ENCODE assay signal across 22 mouse cellular contexts in genomic region chr17:74752906-74753627, GRCm38 (mm10). TPM values are rescaled to one million over a fixed set of nuclear protein-coding genes. Genes with fewer than 3 reads are reported as not detected.
DNase-seq lines count a peak whose midpoint lies in the region; ATAC-seq lines count a peak whose summit lies in the region.
"Had no signal": no experiment of that assay in that cellular context is flagged by ENCODE, and none has a peak within 500 bp of the region (broad histone marks: within the 10 kb centered on the region; RNA-seq: fewer than 3 reads in every experiment).

No protein-coding gene starts in this region.

- H3K27me3 ChIP-seq in lung, embryonic 15.5 days, result no peaks in the 10 kb centered on the region
- H3K27me3 ChIP-seq: embryonic facial prominence, embryonic 13.5 days; forebrain, embryonic 15.5 days; megakaryocyte, embryonic 14.5 days had no signal

- no peak overlapping the region for H3K4me3 ChIP-seq in lung, embryonic 15.5 days
- H3K4me3 ChIP-seq: embryonic facial prominence, embryonic 13.5 days; forebrain, embryonic 15.5 days; heart, embryonic 10.5 days; limb, embryonic 10.5 days; megakaryocyte, embryonic 14.5 days had no signal

- H3K4me1 ChIP-seq in lung, embryonic 15.5 days, result peaks cover 13% of the 10 kb centered on the region; the same call in 1 of the 2 replicates
- H3K4me1 ChIP-seq: embryonic facial prominence, embryonic 13.5 days; forebrain, embryonic 15.5 days; limb, embryonic 10.5 days had no signal

- 60% methylated on average over 8 of the region's 8 CpGs for WGBS in lung, embryonic 15.5 days

- H3K4me2 ChIP-seq in lung, embryonic 15.5 days, result no peak overlapping the region
- H3K4me2 ChIP-seq: embryonic facial prominence, embryonic 13.5 days; forebrain, embryonic 15.5 days; liver, embryonic 11.5 days had no signal

- H3K27ac ChIP-seq in lung, embryonic 15.5 days, result 0 out of 2 replicates have a peak overlapping the region, but pooled peaks have one; percentile 1
- H3K27ac ChIP-seq: embryonic facial prominence, embryonic 13.5 days; forebrain, embryonic 15.5 days; heart, embryonic 10.5 days; limb, embryonic 10.5 days had no signal

- ATAC-seq in lung, embryonic 15.5 days (ENCODE audit: borderline replicate concordance, extremely low read depth, low FRiP score, low TSS enrichment), result peak; percentile 53; the same call in 1 of the 2 replicates
- ATAC-seq: forebrain, embryonic 15.5 days had no signal

- DNase-seq in lung, adult 18-20 months, result no peak
- DNase-seq in thymus, postnatal 0 days (ENCODE audit: low spot score), result peak; percentile 18
- no peak for DNase-seq in thymus, adult 18-20 months
- peak; percentile 70 for DNase-seq in brain, adult 2 months (ENCODE audit: low read depth, low spot score)
- DNase-seq in thymus, postnatal 25 days, result peak; percentile 8
- no peak for DNase-seq in embryo, embryonic 10.5 days (ENCODE audit: low spot score)
- DNase-seq in retina, embryonic 14.5 days (ENCODE audit: low spot score), result no peak
- DNase-seq: cerebellum, adult 9-10 months; gastrocnemius, postnatal 36 days; kidney, adult 9 months; kidney, postnatal 36 days; layer of hippocampus, adult 9-11 months; lung, adult 2 months; midbrain, embryonic 14.5 days had no signal

- no peaks in the 10 kb centered on the region for H3K36me3 ChIP-seq in lung, embryonic 15.5 days

- no peaks in the 10 kb centered on the region for H3K9me3 ChIP-seq in lung, embryonic 15.5 days
- H3K9me3 ChIP-seq: embryonic facial prominence, embryonic 13.5 days; forebrain, embryonic 15.5 days; G1E; heart, embryonic 10.5 days; limb, embryonic 10.5 days; megakaryocyte, embryonic 14.5 days had no signal

- H3K9ac ChIP-seq in lung, embryonic 15.5 days, result no peak overlapping the region
- H3K9ac ChIP-seq: embryonic facial prominence, embryonic 13.5 days; forebrain, embryonic 15.5 days had no signal

RNA-seq across cellular contexts. Expression of gene Ttc27, which starts 35.5 kb away (rescaled TPM):
- polyA plus RNA-seq in lung, embryonic 15.5 days (2015; fragmentation: Nextera tagmentation; extraction: Ambion mirVana), result 21.2 and 23.5 TPM in 2 replicates
- 21.9 and 24.1 TPM in 2 replicates for polyA plus RNA-seq in thymus, postnatal 0 days (2015; fragmentation: Nextera tagmentation; extraction: Ambion mirVana)

Comparison
In these comparisons a context has a peak if more than half of its experiments do, and no peak if none do; other contexts are left out.
1. DNase-seq: peak in thymus, postnatal 0 days (single experiment), brain, adult 2 months (single experiment) and thymus, postnatal 25 days (single experiment); none in lung, adult 18-20 months (0 of 2), thymus, adult 18-20 months (0 of 2), embryo, embryonic 10.5 days (single experiment) and retina, embryonic 14.5 days (single experiment).